10 mouse cellular contexts compared by ENCODE assay signal in the genomic region with DNA sequence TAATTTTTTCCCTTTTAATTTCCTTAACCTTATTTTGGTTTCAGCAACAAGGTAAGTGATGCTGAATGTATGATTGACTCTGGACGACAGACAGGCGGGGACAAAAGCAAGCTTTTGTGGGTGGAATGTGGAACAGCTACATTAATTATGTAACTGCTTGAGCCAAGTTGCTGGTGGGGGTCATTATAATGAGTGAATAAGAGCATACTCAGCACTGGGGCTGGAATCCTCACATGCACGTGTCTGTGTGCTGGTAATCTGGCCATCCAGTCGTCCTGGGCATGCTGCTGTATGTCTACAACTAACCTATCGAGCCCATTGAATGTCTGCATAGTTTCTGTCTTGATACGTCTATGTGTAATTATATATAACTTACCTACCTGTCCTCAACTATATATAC. TPM values are rescaled to one million over a fixed set of nuclear protein-coding genes. Genes with fewer than 3 reads are reported as not detected.
A peak's percentile ranks its signal among the peaks of the same experiment; 100 is the strongest.
DNase-seq lines count a peak whose midpoint lies in the region; ATAC-seq lines count a peak whose summit lies in the region.
"Had no signal": no experiment of that assay in that cellular context is flagged by ENCODE, and none has a peak within 500 bp of the region (broad histone marks: within the 10 kb centered on the region; RNA-seq: fewer than 3 reads in every experiment).

No protein-coding gene starts in this region.

- no peak overlapping the region for H3K27ac ChIP-seq in heart, embryonic 11.5 days (ENCODE audit: low read depth, low read length)
- H3K27ac ChIP-seq in neural tube, embryonic 11.5 days (ENCODE audit: low read depth, low read length): no peak overlapping the region
- no peak overlapping the region for H3K27ac ChIP-seq in limb, embryonic 11.5 days (replicated peaks; ENCODE audit: low read depth, low read length)
- H3K27ac ChIP-seq in stomach, embryonic 15.5 days: no peak overlapping the region

- no peak for ATAC-seq in heart, embryonic 11.5 days (replicated peaks; ENCODE audit: insufficient number of reproducible peaks, low FRiP score, low TSS enrichment)
- no peak for ATAC-seq in neural tube, embryonic 11.5 days (ENCODE audit: insufficient read depth, low FRiP score, low TSS enrichment)
- no peak for ATAC-seq in limb, embryonic 11.5 days (ENCODE audit: insufficient number of reproducible peaks, low FRiP score, low TSS enrichment, low read depth)
- no peak for ATAC-seq in stomach, embryonic 15.5 days (ENCODE audit: insufficient read depth, low FRiP score, low read depth)
- ATAC-seq in activated CD4-positive, CD25-positive, alpha-beta regulatory T cell, adult 4 months: no peak

- 57% methylated on average over 6 of the region's 6 CpGs for whole genome bisulfite sequencing in heart, embryonic 11.5 days (ENCODE audit: insufficient replicate concordance)
- WGBS in neural tube, embryonic 11.5 days: 50% methylated on average over 6 of the region's 6 CpGs
- 58% methylated on average over 6 of the region's 6 CpGs for WGBS in limb, embryonic 11.5 days
- 45% methylated on average over 6 of the region's 6 CpGs for WGBS in stomach, embryonic 15.5 days

- peak overlapping the region; percentile 37; the same call in 1 of the 2 replicates for H3K4me3 ChIP-seq in heart, embryonic 11.5 days (ENCODE audit: low read depth, low read length)
- H3K4me3 ChIP-seq in neural tube, embryonic 11.5 days (ENCODE audit: low read depth, low read length): no peak overlapping the region
- H3K4me3 ChIP-seq in limb, embryonic 11.5 days (ENCODE audit: low read depth, low read length): no peak overlapping the region
- H3K4me3 ChIP-seq in stomach, embryonic 15.5 days (replicated peaks): no peak overlapping the region
- H3K4me3 ChIP-seq: erythroblast, embryonic 14.5 days had no signal

- no peaks in the 10 kb centered on the region for H3K9me3 ChIP-seq in heart, embryonic 11.5 days (replicated peaks; ENCODE audit: control insufficient read depth, low read length)
- no peaks in the 10 kb centered on the region for H3K9me3 ChIP-seq in neural tube, embryonic 11.5 days (ENCODE audit: control insufficient read depth, low read length)
- H3K9me3 ChIP-seq in limb, embryonic 11.5 days (ENCODE audit: control insufficient read depth, low read length): no peaks in the 10 kb centered on the region
- H3K9me3 ChIP-seq in stomach, embryonic 15.5 days: no peaks in the 10 kb centered on the region
- H3K9me3 ChIP-seq: megakaryocyte, embryonic 14.5 days had no signal

- no peaks in the 10 kb centered on the region for H3K36me3 ChIP-seq in heart, embryonic 11.5 days (ENCODE audit: control insufficient read depth, insufficient read depth, low read length)
- no peaks in the 10 kb centered on the region for H3K36me3 ChIP-seq in neural tube, embryonic 11.5 days (ENCODE audit: control insufficient read depth, insufficient read depth, low read length)
- no peaks in the 10 kb centered on the region for H3K36me3 ChIP-seq in limb, embryonic 11.5 days (ENCODE audit: control insufficient read depth, insufficient read depth, low read length)
- H3K36me3 ChIP-seq in stomach, embryonic 15.5 days: no peaks in the 10 kb centered on the region

- DNase-seq in heart, adult 11 months: no peak
- no peak for DNase-seq in neural tube, embryonic 11.5 days (ENCODE audit: low spot score)
- DNase-seq in neural tube, embryonic 10.5 days (ENCODE audit: extremely low spot score, low spot score): no peak
- DNase-seq in limb, embryonic 11.5 days (ENCODE audit: low spot score): no peak
- no peak for DNase-seq in kidney, adult 8-10 months

- peak overlapping the region; percentile 68 for H3K4me2 ChIP-seq in heart, embryonic 11.5 days
- H3K4me2 ChIP-seq in neural tube, embryonic 11.5 days (ENCODE audit: low read depth): peak overlapping the region; percentile 45
- peak overlapping the region; percentile 52 for H3K4me2 ChIP-seq in limb, embryonic 11.5 days (ENCODE audit: low read depth, severe bottlenecking)
- 0 out of 2 replicates have a peak overlapping the region, but pooled peaks have one; percentile 50 for H3K4me2 ChIP-seq in stomach, embryonic 15.5 days

- peak overlapping the region; percentile 64; the same call in 1 of the 2 replicates for H3K9ac ChIP-seq in heart, embryonic 11.5 days (ENCODE audit: low read depth, low read length)
- peak overlapping the region; percentile 54; the same call in 1 of the 2 replicates for H3K9ac ChIP-seq in neural tube, embryonic 11.5 days (ENCODE audit: low read length)
- no peak overlapping the region; the same call in 1 of the 2 replicates for H3K9ac ChIP-seq in limb, embryonic 11.5 days (ENCODE audit: low read length)
- no peak overlapping the region for H3K9ac ChIP-seq in stomach, embryonic 15.5 days

- no peaks in the 10 kb centered on the region for H3K27me3 ChIP-seq in heart, embryonic 11.5 days (ENCODE audit: control insufficient read depth, insufficient read depth, low read length)
- H3K27me3 ChIP-seq in neural tube, embryonic 11.5 days (ENCODE audit: control insufficient read depth, insufficient read depth, low read length): no peaks in the 10 kb centered on the region
- H3K27me3 ChIP-seq in limb, embryonic 11.5 days (ENCODE audit: control insufficient read depth, insufficient read depth, low read length): no peaks in the 10 kb centered on the region
- H3K27me3 ChIP-seq in stomach, embryonic 15.5 days (replicated peaks): no peaks in the 10 kb centered on the region

- peaks cover 4% of the 10 kb centered on the region; the same call in 1 of the 2 replicates for H3K4me1 ChIP-seq in heart, embryonic 11.5 days (ENCODE audit: control insufficient read depth, insufficient read depth, low read length)
- H3K4me1 ChIP-seq in neural tube, embryonic 11.5 days (ENCODE audit: control insufficient read depth, insufficient read depth, low read length): peaks cover 7% of the 10 kb centered on the region; the same call in 1 of the 2 replicates
- H3K4me1 ChIP-seq in limb, embryonic 11.5 days (ENCODE audit: control insufficient read depth, insufficient read depth, low read length): peaks cover 3% of the 10 kb centered on the region; the same call in 1 of the 2 replicates
- no peaks in the 10 kb centered on the region for H3K4me1 ChIP-seq in stomach, embryonic 15.5 days

RNA-seq across cellular contexts. Expression of gene Atp8b5, which starts 57.3 kb away (rescaled TPM):
- polyA plus RNA-seq in heart, embryonic 11.5 days (2014; fragmentation: Nextera tagmentation; extraction: Ambion mirVana): 0.27 TPM in 1 of 2 replicates, not detected in the other
- polyA plus RNA-seq in neural tube, embryonic 11.5 days (2014; fragmentation: Nextera tagmentation; extraction: Ambion mirVana): 0.35 and 0.52 TPM in 2 replicates
- 0.15 and 0.30 TPM in 2 replicates for polyA plus RNA-seq in limb, embryonic 11.5 days (2014; fragmentation: Nextera tagmentation; extraction: Ambion mirVana)
- polyA plus RNA-seq in stomach, embryonic 15.5 days (2015; fragmentation: Nextera tagmentation; extraction: Ambion mirVana): 0.23 and 0.27 TPM in 2 replicates
- polyA plus RNA-seq in activated CD4-positive, CD25-positive, alpha-beta regulatory T cell, adult 4 months (2017; shearing (Covaris generic)): under 1 TPM in 1 of 2 experiments, not detected in 1; 0.29 TPM
- polyA plus RNA-seq: erythroblast, embryonic 14.5 days had no signal

Comparison
In these comparisons a context has a peak if more than half of its experiments do, and no peak if none do; other contexts are left out.
1. H3K9ac ChIP-seq: peak in heart, embryonic 11.5 days (single experiment) and neural tube, embryonic 11.5 days (single experiment); none in limb, embryonic 11.5 days (single experiment) and stomach, embryonic 15.5 days (single experiment).
2. Peak in every context shown above with its lines, with median percentiles within 50 percentile points of each other: H3K4me2 ChIP-seq.